In the genomic region with DNA sequence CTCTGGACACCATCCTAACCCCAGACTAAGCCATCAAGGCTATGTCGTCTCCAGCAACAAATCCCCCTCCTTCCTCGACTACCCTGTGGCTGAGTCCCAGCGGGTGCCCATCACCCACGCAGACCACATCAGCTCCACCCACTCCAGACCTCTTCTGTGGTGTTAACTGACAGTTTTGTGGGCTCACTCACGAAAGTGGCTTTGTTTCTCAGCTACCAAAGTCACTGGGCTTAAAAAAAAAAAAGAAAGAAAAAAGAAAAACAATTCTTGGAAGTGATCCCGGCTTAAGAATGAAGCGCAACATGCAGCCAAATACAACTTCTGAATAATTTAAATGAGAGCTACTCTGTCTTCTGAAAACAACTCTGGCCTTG, we compare ENCODE assay signal across 17 mouse cellular contexts. TPM values are rescaled to one million over a fixed set of nuclear protein-coding genes. Genes with fewer than 3 reads are reported as not detected.
DNase-seq lines count a peak whose midpoint lies in the region; ATAC-seq and TF ChIP-seq lines count a peak whose summit lies in the region.
"Had no signal": no experiment of that assay in that cellular context is flagged by ENCODE, and none has a peak within 500 bp of the region (broad histone marks: within the 10 kb centered on the region; RNA-seq: fewer than 3 reads in every experiment).

No protein-coding gene starts in this region.

- no peak overlapping the region for H3K4me2 ChIP-seq in hindbrain, postnatal 0 days (ENCODE audit: low read depth, low read length)
- H3K4me2 ChIP-seq in hindbrain, embryonic 13.5 days: no peak overlapping the region
- H3K4me2 ChIP-seq in midbrain, embryonic 14.5 days (ENCODE audit: low read length): no peak overlapping the region
- H3K4me2 ChIP-seq in embryonic facial prominence, embryonic 14.5 days (ENCODE audit: low read depth, low read length): no peak overlapping the region; the same call in 1 of the 2 replicates
- H3K4me2 ChIP-seq in midbrain, postnatal 0 days (ENCODE audit: low read depth, low read length, poor library complexity, severe bottlenecking): no peak overlapping the region
- H3K4me2 ChIP-seq: heart, embryonic 11.5 days; limb, embryonic 13.5 days; midbrain, embryonic 12.5 days had no signal

- 28% methylated on average over 7 of the region's 7 CpGs for WGBS in hindbrain, postnatal 0 days
- WGBS in hindbrain, embryonic 13.5 days: 54% methylated on average over 7 of the region's 7 CpGs
- 53% methylated on average over 7 of the region's 7 CpGs for WGBS in midbrain, embryonic 14.5 days
- WGBS in midbrain, embryonic 10.5 days: 66% methylated on average over 7 of the region's 7 CpGs
- 31% methylated on average over 7 of the region's 7 CpGs for WGBS in embryonic facial prominence, embryonic 14.5 days
- WGBS in midbrain, postnatal 0 days: 39% methylated on average over 7 of the region's 7 CpGs

- H3K36me3 ChIP-seq in hindbrain, postnatal 0 days (ENCODE audit: insufficient read depth, low read length): no peaks in the 10 kb centered on the region
- H3K36me3 ChIP-seq in hindbrain, embryonic 13.5 days: no peaks in the 10 kb centered on the region
- no peaks in the 10 kb centered on the region for H3K36me3 ChIP-seq in midbrain, embryonic 14.5 days (ENCODE audit: control insufficient read depth, insufficient read depth, low read length)
- no peaks in the 10 kb centered on the region for H3K36me3 ChIP-seq in midbrain, embryonic 10.5 days
- no peaks in the 10 kb centered on the region for H3K36me3 ChIP-seq in embryonic facial prominence, embryonic 14.5 days (ENCODE audit: control insufficient read depth, insufficient read depth, low read length)
- no peaks in the 10 kb centered on the region for H3K36me3 ChIP-seq in midbrain, postnatal 0 days (ENCODE audit: insufficient read depth, low read length)
- H3K36me3 ChIP-seq: limb, embryonic 13.5 days; midbrain, embryonic 12.5 days had no signal

- no peak overlapping the region for H3K9ac ChIP-seq in hindbrain, postnatal 0 days (replicated peaks; ENCODE audit: low read length)
- no peak overlapping the region for H3K9ac ChIP-seq in hindbrain, embryonic 13.5 days
- H3K9ac ChIP-seq in midbrain, embryonic 14.5 days (replicated peaks; ENCODE audit: low read length): no peak overlapping the region
- no peak overlapping the region for H3K9ac ChIP-seq in embryonic facial prominence, embryonic 14.5 days (ENCODE audit: low read depth, low read length)
- H3K9ac ChIP-seq in midbrain, postnatal 0 days (replicated peaks; ENCODE audit: low read length, poor library complexity, severe bottlenecking): no peak overlapping the region
- H3K9ac ChIP-seq: limb, embryonic 13.5 days; midbrain, embryonic 12.5 days had no signal

- TF ChIP-seq CTCF in hindbrain, postnatal 0 days (IDR thresholded peaks at IDR 0.05; ENCODE audit: low read depth): no peak
- TF ChIP-seq CTCF in midbrain, postnatal 0 days (IDR thresholded peaks at IDR 0.05): no peak

- H3K4me1 ChIP-seq in hindbrain, postnatal 0 days (ENCODE audit: insufficient read depth, low read length): no peaks in the 10 kb centered on the region
- H3K4me1 ChIP-seq in hindbrain, embryonic 13.5 days (replicated peaks): peaks cover 30% of the 10 kb centered on the region
- peaks cover 16% of the 10 kb centered on the region; the same call in 1 of the 2 replicates for H3K4me1 ChIP-seq in midbrain, embryonic 14.5 days (ENCODE audit: control insufficient read depth, insufficient read depth, low read length)
- H3K4me1 ChIP-seq in midbrain, embryonic 10.5 days: peaks cover 19% of the 10 kb centered on the region
- H3K4me1 ChIP-seq in embryonic facial prominence, embryonic 14.5 days (ENCODE audit: control insufficient read depth, insufficient read depth, low read length): peaks cover 18% of the 10 kb centered on the region
- no peaks in the 10 kb centered on the region for H3K4me1 ChIP-seq in midbrain, postnatal 0 days (ENCODE audit: insufficient read depth, low read length)

- ATAC-seq in hindbrain, postnatal 0 days: no peak
- no peak for ATAC-seq in hindbrain, embryonic 13.5 days (ENCODE audit: low FRiP score)
- ATAC-seq in midbrain, embryonic 14.5 days (ENCODE audit: low FRiP score, low TSS enrichment): peak; percentile 20; the same call in 1 of the 2 replicates
- peak; percentile 44; the same call in 1 of the 2 replicates for ATAC-seq in embryonic facial prominence, embryonic 14.5 days (ENCODE audit: low read depth)
- ATAC-seq in midbrain, postnatal 0 days (ENCODE audit: low FRiP score): no peak

- H3K9me3 ChIP-seq in hindbrain, postnatal 0 days (ENCODE audit: low read length): no peaks in the 10 kb centered on the region
- H3K9me3 ChIP-seq in hindbrain, embryonic 13.5 days: no peaks in the 10 kb centered on the region
- H3K9me3 ChIP-seq in midbrain, embryonic 14.5 days (ENCODE audit: control insufficient read depth, low read length): no peaks in the 10 kb centered on the region
- no peaks in the 10 kb centered on the region for H3K9me3 ChIP-seq in midbrain, embryonic 10.5 days (replicated peaks)
- H3K9me3 ChIP-seq in embryonic facial prominence, embryonic 14.5 days (ENCODE audit: control insufficient read depth, low read length): no peaks in the 10 kb centered on the region
- no peaks in the 10 kb centered on the region for H3K9me3 ChIP-seq in midbrain, postnatal 0 days (ENCODE audit: low read length)
- H3K9me3 ChIP-seq: midbrain, embryonic 12.5 days had no signal

- H3K27ac ChIP-seq in hindbrain, postnatal 0 days: peak overlapping the region; percentile 41; the same call in 1 of the 2 replicates
- H3K27ac ChIP-seq in hindbrain, embryonic 13.5 days: no peak overlapping the region
- no peak overlapping the region for H3K27ac ChIP-seq in midbrain, embryonic 14.5 days (replicated peaks; ENCODE audit: low read depth, low read length)
- H3K27ac ChIP-seq in midbrain, embryonic 10.5 days (replicated peaks): no peak overlapping the region
- H3K27ac ChIP-seq in embryonic facial prominence, embryonic 14.5 days (replicated peaks; ENCODE audit: low read depth, low read length): peak overlapping the region; percentile 70
- no peak overlapping the region for H3K27ac ChIP-seq in midbrain, postnatal 0 days (ENCODE audit: low read depth, low read length)
- H3K27ac ChIP-seq: limb, embryonic 13.5 days; midbrain, embryonic 12.5 days had no signal

- no peak overlapping the region for H3K4me3 ChIP-seq in hindbrain, postnatal 0 days (ENCODE audit: low read length)
- no peak overlapping the region for H3K4me3 ChIP-seq in hindbrain, embryonic 13.5 days
- no peak overlapping the region for H3K4me3 ChIP-seq in midbrain, embryonic 14.5 days (replicated peaks; ENCODE audit: low read depth, low read length)
- H3K4me3 ChIP-seq in midbrain, embryonic 10.5 days: no peak overlapping the region
- no peak overlapping the region for H3K4me3 ChIP-seq in embryonic facial prominence, embryonic 14.5 days (ENCODE audit: low read depth, low read length)
- no peak overlapping the region for H3K4me3 ChIP-seq in midbrain, postnatal 0 days (ENCODE audit: low read depth, low read length)
- H3K4me3 ChIP-seq: limb, embryonic 13.5 days; midbrain, embryonic 12.5 days had no signal

- DNase-seq in hindbrain, postnatal 0 days (ENCODE audit: low spot score): peak; percentile 57
- peak; percentile 46 for DNase-seq in midbrain, embryonic 14.5 days
- no peak for DNase-seq in midbrain, embryonic 10.5 days (ENCODE audit: low spot score)
- peak; percentile 70 for DNase-seq in embryonic facial prominence, embryonic 14.5 days (ENCODE audit: low spot score)
- DNase-seq in midbrain, postnatal 0 days (ENCODE audit: low spot score): peak; percentile 41
- no peak for DNase-seq in retina, postnatal 1 day
- DNase-seq in gastrocnemius, postnatal 10 days: no peak
- DNase-seq: adrenal gland, postnatal 36 days; cerebellum, adult 2 months; heart, postnatal 36 days; kidney, adult 11 months; lung, postnatal 10 days; thymus, postnatal 25 days had no signal

- no peaks in the 10 kb centered on the region for H3K27me3 ChIP-seq in hindbrain, postnatal 0 days (ENCODE audit: insufficient read depth, low read length)
- H3K27me3 ChIP-seq in hindbrain, embryonic 13.5 days: 0 out of 2 replicates have a peak, but pooled peaks cover 2% of the 10 kb centered on the region
- H3K27me3 ChIP-seq in midbrain, embryonic 14.5 days (ENCODE audit: control insufficient read depth, insufficient read depth, low read length): no peaks in the 10 kb centered on the region
- no peaks in the 10 kb centered on the region for H3K27me3 ChIP-seq in midbrain, embryonic 10.5 days (ENCODE audit: low read depth, poor library complexity, severe bottlenecking)
- no peaks in the 10 kb centered on the region for H3K27me3 ChIP-seq in embryonic facial prominence, embryonic 14.5 days (replicated peaks; ENCODE audit: control insufficient read depth, insufficient read depth, low read length)
- no peaks in the 10 kb centered on the region for H3K27me3 ChIP-seq in midbrain, postnatal 0 days (ENCODE audit: insufficient read depth, low read length)
- H3K27me3 ChIP-seq: limb, embryonic 13.5 days; midbrain, embryonic 12.5 days had no signal

RNA-seq across cellular contexts. Expression of a gene that starts 11.2 kb away (rescaled TPM):
- total RNA-seq in hindbrain, postnatal 0 days (2014; rRNA removed): 3.8 and 7.0 TPM in 2 replicates
- polyA plus RNA-seq in hindbrain, postnatal 0 days (2015; fragmentation: Nextera tagmentation; extraction: Ambion mirVana): 2.5 TPM in 2 replicates
- 2.1 and 3.0 TPM in 2 replicates for polyA plus RNA-seq in hindbrain, embryonic 13.5 days (2015; fragmentation: Nextera tagmentation; extraction: Ambion mirVana)
- 0.40 and 1.3 TPM in 2 replicates for polyA plus RNA-seq in midbrain, embryonic 14.5 days (2014; fragmentation: Nextera tagmentation; extraction: Ambion mirVana)
- polyA plus RNA-seq in midbrain, embryonic 10.5 days (2016; fragmentation: Nextera tagmentation; extraction: Ambion mirVana): 1.4 and 1.7 TPM in 2 replicates
- polyA plus RNA-seq in embryonic facial prominence, embryonic 14.5 days (2014; fragmentation: Nextera tagmentation; extraction: Ambion mirVana): 8.4 and 9.1 TPM in 2 replicates
- total RNA-seq in midbrain, postnatal 0 days (2014; rRNA removed): 4.8 and 5.5 TPM in 2 replicates
- polyA plus RNA-seq in midbrain, postnatal 0 days (2015; fragmentation: Nextera tagmentation; extraction: Ambion mirVana): 0.89 and 0.98 TPM in 2 replicates
- 10 to 100 TPM; 23.8 to 26.7 TPM for total RNA-seq in gastrocnemius, postnatal 10 days (2021)

Comparison
In these comparisons a context has a peak if more than half of its experiments do, and no peak if none do; other contexts are left out.
1. ATAC-seq: peak in midbrain, embryonic 14.5 days (single experiment) and embryonic facial prominence, embryonic 14.5 days (single experiment); none in hindbrain, postnatal 0 days (single experiment), hindbrain, embryonic 13.5 days (single experiment) and midbrain, postnatal 0 days (single experiment).
2. DNase-seq: peak in hindbrain, postnatal 0 days (single experiment), midbrain, embryonic 14.5 days (single experiment), embryonic facial prominence, embryonic 14.5 days (single experiment) and midbrain, postnatal 0 days (single experiment); none in midbrain, embryonic 10.5 days (single experiment), retina, postnatal 1 day (single experiment) and gastrocnemius, postnatal 10 days (single experiment).
3. H3K27ac ChIP-seq: peak in hindbrain, postnatal 0 days (single experiment) and embryonic facial prominence, embryonic 14.5 days (single experiment); none in hindbrain, embryonic 13.5 days (single experiment), midbrain, embryonic 14.5 days (single experiment), midbrain, embryonic 10.5 days (single experiment) and midbrain, postnatal 0 days (single experiment).